Mouse (Mus musculus) liver, embryonic 15.5 days (tissue): ENCODE measurements around the gene Vmn2r82. TPM values are rescaled to one million over a fixed set of nuclear protein-coding genes. Genes with fewer than 3 reads are reported as not detected.
"Not testable (repeated sequence)": the region's sequence is repeated elsewhere in the genome, so short reads cannot be mapped to it uniquely, and the experiment has no call there.

Experiments
- ATAC-seq: fragments of 200-750 bp; cut with Nextera tagmentation; 2 replicates; pipeline ENCODE4 v1.8.0; 2017; ENCODE audit warnings: moderate number of reproducible peaks, mild to moderate bottlenecking, moderate library complexity; ENCODE audit not compliant: insufficient read depth
- H3K27ac ChIP-seq: fragments of 300-500 bp; sonication (generic); replicated peaks from 2 replicates; pipeline ENCODE4 v1.5.1; 2015; ENCODE audit warnings: mild to moderate bottlenecking, inconsistent platforms
- H3K27me3 ChIP-seq: fragments of 300-500 bp; sonication (generic); 2 replicates; pipeline ENCODE4 v1.6.1; 2015; ENCODE audit warnings: mild to moderate bottlenecking, inconsistent platforms
- H3K36me3 ChIP-seq: fragments of 300-500 bp; sonication (generic); replicated peaks from 2 replicates; pipeline ENCODE4 v1.6.1; 2015; ENCODE audit warnings: moderate library complexity, mild to moderate bottlenecking, inconsistent platforms
- H3K4me1 ChIP-seq: fragments of 300-500 bp; sonication (generic); replicated peaks from 2 replicates; pipeline ENCODE4 v1.6.1; 2015; ENCODE audit warnings: inconsistent platforms
- H3K4me2 ChIP-seq: fragments of 300-500 bp; sonication (generic); 2 replicates; pipeline ENCODE4 v1.6.1; 2015; ENCODE audit warnings: moderate library complexity, mild to moderate bottlenecking, inconsistent platforms
- H3K4me3 ChIP-seq: fragments of 300-500 bp; sonication (generic); replicated peaks from 2 replicates; pipeline ENCODE4 v1.5.1; 2015; ENCODE audit warnings: mild to moderate bottlenecking, inconsistent platforms
- H3K9ac ChIP-seq: fragments of 300-500 bp; sonication (generic); 2 replicates; pipeline ENCODE4 v1.6.1; 2015; ENCODE audit warnings: moderate library complexity, mild to moderate bottlenecking, inconsistent platforms
- H3K9me3 ChIP-seq: fragments of 300-500 bp; sonication (generic); replicated peaks from 2 replicates; pipeline ENCODE4 v1.6.1; 2016; ENCODE audit warnings: inconsistent platforms
- WGBS: fragments of 180-500 bp; shearing (Covaris S2); methylation state at CpG from one replicate; pipeline ENCODE4 v1.1.7; 2015; ENCODE audit warnings: mixed read lengths; ENCODE audit not compliant: insufficient replicate concordance; 5-methylcytosine and 5-hydroxymethylcytosine counted together
- polyA plus RNA-seq: library from polyadenylated mRNA; unstranded; fragments of >200 nt; fragmentation: Nextera tagmentation; extraction: Ambion mirVana; gene quantifications from 2 replicates; pipeline ENCODE4 v1.2.1, GENCODE M21; 2015

Vmn2r82 gene
- not detected in 2 replicates for polyA plus RNA-seq

- not testable (repeated sequence) for H3K9me3 ChIP-seq, H3K4me1 ChIP-seq, H3K27ac ChIP-seq, H3K4me3 ChIP-seq, ATAC-seq, H3K36me3 ChIP-seq, H3K27me3 ChIP-seq, H3K9ac ChIP-seq, H3K4me2 ChIP-seq
- 58% methylated on average over 4 of the region's 4 CpGs for WGBS
Observed at GRCm38 (mm10) chr10:79356220-79356619, at the start of gene Vmn2r82. Gene Vmn2r82, plus strand, starts transcription at chr10:79356520.

- not testable (repeated sequence) for H3K9me3 ChIP-seq, ATAC-seq, H3K27ac ChIP-seq, H3K27me3 ChIP-seq, H3K4me1 ChIP-seq, H3K9ac ChIP-seq, H3K4me3 ChIP-seq, H3K36me3 ChIP-seq
- peak overlapping the region; percentile 29 for H3K4me2 ChIP-seq
- WGBS = 3% methylated on average over 16 of the region's 16 CpGs
Observed at GRCm38 (mm10) chr10:79322033-79322736, 34.1 kb upstream of the Vmn2r82 start.

GRCm38 (mm10) chr10:79322737-79323086 is 33.6 kb upstream of the Vmn2r82 start:
- H3K36me3 ChIP-seq = no peaks in the 10 kb centered on the region
- H3K4me2 ChIP-seq = no peak overlapping the region
- H3K4me1 ChIP-seq = no peaks in the 10 kb centered on the region
- ATAC-seq = no peak
- H3K4me3 ChIP-seq = no peak overlapping the region
- no peaks in the 10 kb centered on the region for H3K9me3 ChIP-seq
- no peaks in the 10 kb centered on the region for H3K27me3 ChIP-seq
- H3K9ac ChIP-seq = no peak overlapping the region
- H3K27ac ChIP-seq = no peak overlapping the region

- not testable (repeated sequence) for H3K27ac ChIP-seq, H3K36me3 ChIP-seq, H3K27me3 ChIP-seq, H3K9ac ChIP-seq, H3K9me3 ChIP-seq, H3K4me3 ChIP-seq, H3K4me1 ChIP-seq, ATAC-seq, H3K4me2 ChIP-seq
- 56% methylated on average over 8 of the region's 8 CpGs for WGBS
Observed at GRCm38 (mm10) chr10:79399946-79400700, 43.8 kb downstream of the Vmn2r82 start.

GRCm38 (mm10) chr10:79417142-79417771 is 60.9 kb downstream of the Vmn2r82 start:
- no peaks in the 10 kb centered on the region for H3K36me3 ChIP-seq
- no peak overlapping the region for H3K9ac ChIP-seq
- H3K27ac ChIP-seq = no peak overlapping the region
- H3K4me1 ChIP-seq = no peaks in the 10 kb centered on the region
- peak overlapping the region; percentile 43 for H3K4me2 ChIP-seq
- H3K9me3 ChIP-seq = peaks cover 3% of the 10 kb centered on the region; the same call in 1 of the 2 replicates
- ATAC-seq = no peak
- WGBS = 64% methylated on average over 24 of the region's 24 CpGs
- peak overlapping the region; percentile 40 for H3K4me3 ChIP-seq
- H3K27me3 ChIP-seq = no peaks in the 10 kb centered on the region

- not testable (repeated sequence) for ATAC-seq, H3K27ac ChIP-seq, H3K36me3 ChIP-seq, H3K4me1 ChIP-seq, H3K9me3 ChIP-seq, H3K27me3 ChIP-seq, H3K4me2 ChIP-seq, H3K4me3 ChIP-seq, H3K9ac ChIP-seq
- 72% methylated on average over 6 of the region's 6 CpGs for WGBS
Observed at GRCm38 (mm10) chr10:79417772-79418170, 61.5 kb downstream of the Vmn2r82 start.

GRCm38 (mm10) chr10:79435141-79435820 is 79.0 kb downstream of the Vmn2r82 start:
- H3K4me2 ChIP-seq, H3K36me3 ChIP-seq, H3K9ac ChIP-seq, H3K9me3 ChIP-seq, H3K4me1 ChIP-seq, H3K4me3 ChIP-seq, H3K27me3 ChIP-seq, ATAC-seq, H3K27ac ChIP-seq: not testable (repeated sequence)
- 72% methylated on average over 23 of the region's 23 CpGs for WGBS

Other genes starting within 250 kb of the Vmn2r82 start
- not detected in 2 replicates for gene Vmn2r80, start 207.8 kb upstream of the Vmn2r82 start, polyA plus RNA-seq
- gene Vmn2r81, start 108.8 kb upstream of the Vmn2r82 start, polyA plus RNA-seq = not detected in 2 replicates
- not detected in 2 replicates for gene Vmn2r83, start 112.2 kb downstream of the Vmn2r82 start, polyA plus RNA-seq
- 21.5 and 26.9 TPM in 2 replicates for gene Plpp2, start 177.3 kb downstream of the Vmn2r82 start, polyA plus RNA-seq
- 9.9 and 13.3 TPM in 2 replicates for gene Mier2, start 198.7 kb downstream of the Vmn2r82 start, polyA plus RNA-seq
- gene Theg, start 230.8 kb downstream of the Vmn2r82 start, polyA plus RNA-seq = not detected in 2 replicates